Mouse (Mus musculus): ENCODE results near the gene Rp9.

DNA sequence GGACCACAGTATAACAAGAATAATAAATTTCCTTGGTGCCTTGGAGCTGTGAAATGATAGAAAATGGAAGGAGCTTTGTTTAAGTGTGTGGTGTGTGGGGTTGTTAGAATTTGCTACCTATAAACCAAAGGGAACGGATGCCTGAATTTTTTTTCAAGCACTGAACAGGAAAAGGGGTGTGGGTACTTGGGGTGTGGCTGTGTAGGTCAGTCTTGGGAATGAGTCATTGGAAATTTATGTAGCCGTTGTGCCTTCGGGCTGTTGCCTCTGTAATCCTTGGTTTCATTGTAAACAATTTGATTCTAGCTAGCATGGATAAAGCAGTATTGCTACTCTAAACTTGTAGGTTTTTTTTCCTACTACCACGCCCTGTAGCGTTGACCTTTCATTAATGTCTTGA lies 79.2 kb downstream of the Rp9 start:
- no peak for TF ChIP-seq CTCF (IDR thresholded peaks at IDR 0.05; ENCODE audit: extremely low read depth, insufficient read depth, low read length)
- TF ChIP-seq POLR2A (IDR thresholded peaks at IDR 0.05; ENCODE audit: extremely low read depth, insufficient read depth, low read length), result no peak
